Mouse (Mus musculus) neural tube, embryonic 15.5 days (tissue): ENCODE results near the gene Tmem132e. TPM values are rescaled to one million over a fixed set of nuclear protein-coding genes. Genes with fewer than 3 reads are reported as not detected.
A peak's percentile ranks its signal among the peaks of the same experiment; 100 is the strongest.

Source experiments
- ATAC-seq: fragments of 200-750 bp; cut with Nextera tagmentation; 2 replicates; pipeline ENCODE4 v1.8.0; 2017; ENCODE audit warnings: mild to moderate bottlenecking, moderate TSS enrichment, moderate library complexity; ENCODE audit not compliant: low FRiP score
- H3K27ac ChIP-seq: fragments of 300-500 bp; sonication (generic); replicated peaks from 2 replicates; pipeline ENCODE4 v1.5.1; 2015; ENCODE audit warnings: mild to moderate bottlenecking, inconsistent platforms
- H3K27me3 ChIP-seq: fragments of 300-500 bp; sonication (generic); replicated peaks from 2 replicates; pipeline ENCODE4 v1.6.1; 2015; ENCODE audit warnings: inconsistent platforms
- H3K36me3 ChIP-seq: fragments of 300-500 bp; sonication (generic); 2 replicates; pipeline ENCODE4 v1.6.1; 2015; ENCODE audit warnings: inconsistent platforms
- H3K4me1 ChIP-seq: fragments of 300-500 bp; sonication (generic); 2 replicates; pipeline ENCODE4 v1.6.1; 2015; ENCODE audit warnings: inconsistent platforms
- H3K4me2 ChIP-seq: fragments of 300-500 bp; sonication (generic); 2 replicates; pipeline ENCODE4 v1.6.1; 2015; ENCODE audit warnings: inconsistent platforms, mild to moderate bottlenecking, moderate library complexity
- H3K4me3 ChIP-seq: fragments of 300-500 bp; sonication (generic); replicated peaks from 2 replicates; pipeline ENCODE4 v1.5.1; 2015; ENCODE audit warnings: mild to moderate bottlenecking, inconsistent platforms
- H3K9ac ChIP-seq: fragments of 300-500 bp; sonication (generic); replicated peaks from 2 replicates; pipeline ENCODE4 v1.6.1; 2015; ENCODE audit warnings: mild to moderate bottlenecking, inconsistent platforms
- H3K9me3 ChIP-seq: fragments of 300-500 bp; sonication (generic); replicated peaks from 2 replicates; pipeline ENCODE4 v1.6.1; 2016; ENCODE audit warnings: inconsistent platforms
- WGBS: fragments of 180-500 bp; shearing (Covaris S2); methylation state at CpG from one replicate; pipeline ENCODE4 v1.1.7; 2015; ENCODE audit warnings: mixed read lengths; 5-methylcytosine and 5-hydroxymethylcytosine counted together
- polyA plus RNA-seq: library from polyadenylated mRNA; unstranded; fragments of >200 nt; fragmentation: Nextera tagmentation; extraction: Ambion mirVana; gene quantifications from 2 replicates; pipeline ENCODE4 v1.2.1, GENCODE M21; 2015

Tmem132e gene
- polyA plus RNA-seq = 5.1 and 5.7 TPM in 2 replicates

DNA sequence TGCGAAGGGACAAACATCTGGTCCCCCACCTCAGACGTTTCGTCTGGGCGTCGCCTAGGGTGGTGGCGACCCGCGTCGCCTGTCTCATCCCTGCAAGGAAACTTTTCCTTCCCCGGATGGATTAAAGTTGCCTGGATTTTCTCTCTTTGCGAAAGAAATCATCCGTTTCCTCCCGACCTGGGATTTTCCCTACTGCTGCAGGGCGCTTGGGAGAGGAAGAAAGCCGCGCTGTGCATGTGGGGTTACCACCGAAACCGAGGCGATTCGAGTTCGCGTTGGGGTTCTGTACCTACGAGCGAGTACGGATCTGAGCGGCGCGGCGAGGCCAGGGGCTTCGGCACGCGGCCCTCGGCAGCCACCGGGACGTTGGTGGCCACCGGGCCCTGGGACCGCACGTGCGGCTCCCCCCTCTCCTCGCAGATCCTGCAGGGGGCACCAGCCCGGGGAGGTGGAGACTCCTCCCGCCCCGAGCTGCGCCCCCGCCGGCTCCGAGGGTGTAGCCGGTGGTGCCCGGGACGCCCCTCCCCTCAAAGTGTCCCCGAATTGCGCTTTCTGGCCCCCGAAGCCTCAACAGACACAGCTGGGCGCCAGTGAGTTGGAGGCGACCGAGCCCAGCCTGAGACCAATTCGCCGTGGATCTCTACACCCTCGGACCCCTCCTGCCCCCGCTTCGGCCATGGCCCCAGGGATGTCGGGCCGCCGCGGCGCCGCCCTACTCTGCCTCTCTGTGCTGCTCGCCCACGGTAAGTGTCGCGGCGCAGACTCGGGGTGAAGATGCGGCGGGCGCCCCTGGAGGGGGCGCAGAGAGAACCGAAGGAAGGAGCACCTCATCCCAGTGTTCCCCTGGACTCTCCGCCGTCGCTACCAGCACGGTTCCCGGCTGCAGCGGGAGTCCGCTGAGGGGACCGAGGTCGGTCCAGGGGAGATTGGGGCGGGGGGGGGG, at the start of gene Tmem132e:
TSS of gene Tmem132e (plus strand) at position 530 of the 943 bp plus-strand sequence.
- Histone ChIP-seq H3K4me1 (peaks cover 57% of the 10 kb centered on the region), H3K9ac (peak within 1 kb of the TSS; percentile 73), H3K36me3 (no peaks in the 10 kb centered on the region), H3K4me3 (peak within 1 kb of the TSS; percentile 73), H3K4me2 (peak within 1 kb of the TSS; percentile 98), H3K27ac (peak within 1 kb of the TSS; percentile 79), H3K9me3 (no peaks in the 10 kb centered on the region), H3K27me3 (peaks cover 30% of the 10 kb centered on the region)
- ATAC-seq = peak; percentile 40; the same call in 1 of the 2 replicates
- under 1% methylated on average over 87 of the region's 88 CpGs for WGBS

DNA sequence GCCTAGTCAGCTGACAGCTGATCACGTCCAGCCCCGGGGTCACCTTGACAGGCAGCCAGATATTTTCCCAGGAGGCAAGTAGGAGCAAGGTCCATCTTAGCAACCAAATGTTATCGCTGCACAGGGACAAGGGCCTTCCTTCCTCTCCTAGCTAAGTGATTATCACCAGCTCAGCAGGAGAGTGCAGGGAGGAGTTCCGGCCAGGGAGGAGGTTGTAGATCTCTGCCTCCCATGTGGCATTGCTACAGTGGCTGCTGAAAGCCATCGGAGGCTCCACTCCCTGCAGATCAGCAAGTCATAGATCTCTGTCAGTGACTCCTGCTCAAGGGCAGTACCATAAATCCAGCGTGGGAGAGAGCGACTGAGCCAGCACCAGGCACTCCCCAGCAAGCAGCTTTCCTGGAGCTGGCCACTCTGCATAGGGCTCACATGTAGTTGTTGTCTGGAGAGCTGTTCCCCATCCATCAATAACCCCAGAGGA, 48.7 kb upstream of the Tmem132e start:
- H3K4me3 ChIP-seq = no peak overlapping the region
- no peak overlapping the region for H3K9ac ChIP-seq
- H3K27me3 ChIP-seq = no peaks in the 10 kb centered on the region
- no peaks in the 10 kb centered on the region for H3K36me3 ChIP-seq
- H3K27ac ChIP-seq = peak overlapping the region; percentile 72
- peaks cover 16% of the 10 kb centered on the region for H3K4me1 ChIP-seq
- H3K4me2 ChIP-seq = peak overlapping the region; percentile 22
- WGBS = 7% methylated on average over 7 of the region's 7 CpGs
- no peaks in the 10 kb centered on the region for H3K9me3 ChIP-seq
- peak; percentile 79 for ATAC-seq

DNA sequence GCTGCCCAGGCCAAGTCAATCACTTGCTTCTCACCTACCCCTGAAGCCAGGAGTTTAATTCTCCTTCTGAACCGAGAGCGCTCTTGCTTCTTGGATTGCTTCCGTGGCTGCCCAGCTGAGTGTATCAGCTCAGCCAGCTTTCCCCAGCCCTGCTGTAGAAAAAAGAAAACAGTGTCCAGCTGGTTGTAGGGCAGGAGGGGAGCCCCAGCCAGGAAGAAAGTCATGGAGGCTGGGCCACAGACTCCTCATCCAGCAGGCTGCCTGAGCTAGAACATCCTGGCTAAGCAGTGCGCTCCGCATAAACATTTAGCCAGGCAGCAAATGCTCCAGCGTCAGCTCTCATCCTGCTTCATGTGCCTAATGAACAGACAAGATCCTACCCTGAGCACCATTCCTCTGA, 48.3 kb upstream of the Tmem132e start:
- Histone ChIP-seq H3K27me3 (no peaks in the 10 kb centered on the region), H3K4me3 (no peak overlapping the region), H3K27ac (peak overlapping the region; percentile 72), H3K9ac (no peak overlapping the region), H3K4me2 (peak overlapping the region; percentile 22), H3K36me3 (no peaks in the 10 kb centered on the region), H3K4me1 (peaks cover 16% of the 10 kb centered on the region), H3K9me3 (no peaks in the 10 kb centered on the region)
- peak; percentile 50; the same call in 1 of the 2 replicates for ATAC-seq
- 23% methylated on average over 6 of the region's 6 CpGs for WGBS

DNA sequence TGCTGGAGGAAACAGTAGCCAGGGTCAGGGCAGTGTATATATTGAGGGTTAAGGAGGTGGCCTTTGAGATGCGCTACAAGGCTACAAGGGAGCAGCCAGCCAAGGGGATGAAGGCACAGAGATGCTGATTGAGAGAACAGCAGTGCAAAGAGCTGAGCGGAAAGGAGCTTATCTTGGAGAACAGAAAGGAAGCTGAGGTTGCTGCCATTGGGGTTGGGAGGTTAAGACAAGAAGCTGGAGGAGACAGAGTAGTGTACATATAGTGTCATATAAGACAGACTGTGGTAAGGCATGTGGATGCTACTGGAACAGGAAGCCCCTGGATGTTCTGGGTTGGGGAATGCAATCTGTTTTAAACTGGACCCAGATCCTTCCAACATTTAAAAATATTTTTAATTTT, 47.8 kb upstream of the Tmem132e start:
- H3K4me1 ChIP-seq = peaks cover 16% of the 10 kb centered on the region
- no peak overlapping the region for H3K9ac ChIP-seq
- H3K4me3 ChIP-seq = no peak overlapping the region
- no peaks in the 10 kb centered on the region for H3K9me3 ChIP-seq
- H3K36me3 ChIP-seq = no peaks in the 10 kb centered on the region
- 66% methylated on average over 2 of the region's 2 CpGs for WGBS
- H3K27me3 ChIP-seq = no peaks in the 10 kb centered on the region
- no peak for ATAC-seq
- H3K27ac ChIP-seq = peak overlapping the region; percentile 72
- no peak overlapping the region for H3K4me2 ChIP-seq

DNA sequence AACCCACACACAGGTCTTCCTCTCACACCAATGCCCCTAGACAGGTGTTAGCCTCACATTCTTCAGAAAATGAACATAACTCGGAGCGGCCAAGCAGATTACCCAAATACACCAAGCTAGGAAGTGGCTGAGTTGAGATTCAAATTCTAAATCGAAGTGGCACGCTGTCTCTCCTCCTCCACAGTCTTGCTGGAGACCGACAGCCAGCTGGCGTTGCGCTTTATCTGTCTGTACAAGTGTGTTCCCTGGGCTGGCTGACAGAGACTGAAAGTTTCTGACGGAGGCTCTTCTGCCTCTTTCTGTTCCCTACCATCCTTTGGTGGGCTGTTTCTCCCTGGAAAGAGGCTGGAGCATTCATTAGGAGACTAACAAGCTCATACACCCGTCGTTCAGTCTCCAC, 37.7 kb upstream of the Tmem132e start:
- H3K27me3 ChIP-seq = 0 out of 2 replicates have a peak, but pooled peaks cover 2% of the 10 kb centered on the region
- no peak for ATAC-seq

DNA sequence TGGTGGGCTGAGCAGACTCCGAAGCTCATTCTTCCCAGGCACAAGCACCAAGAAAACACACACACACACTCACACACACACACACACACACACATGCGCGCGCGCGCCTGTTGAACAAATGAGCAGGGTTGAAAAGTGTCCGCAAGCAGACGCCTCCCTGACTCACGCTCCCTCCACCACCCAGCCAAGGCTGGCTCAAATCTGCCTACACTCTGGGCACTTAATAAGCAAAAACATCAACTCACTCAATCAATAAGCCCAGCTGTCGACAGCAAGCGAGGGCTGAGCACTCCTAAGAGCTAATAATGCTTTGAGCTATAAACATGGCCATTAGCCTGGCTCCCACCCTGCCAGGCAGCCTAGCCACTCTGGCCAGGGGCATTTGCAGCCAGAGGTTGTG, 18.5 kb upstream of the Tmem132e start:
- 57% methylated on average over 11 of the region's 11 CpGs for WGBS
- H3K4me3 ChIP-seq = no peak overlapping the region
- peaks cover 4% of the 10 kb centered on the region; the same call in 1 of the 2 replicates for H3K4me1 ChIP-seq
- ATAC-seq = no peak
- no peak overlapping the region for H3K4me2 ChIP-seq
- no peaks in the 10 kb centered on the region for H3K9me3 ChIP-seq
- H3K27ac ChIP-seq = no peak overlapping the region
- no peaks in the 10 kb centered on the region for H3K27me3 ChIP-seq
- no peak overlapping the region for H3K9ac ChIP-seq
- H3K36me3 ChIP-seq = no peaks in the 10 kb centered on the region

More for the DNA sequence above, 37.7 kb upstream of the Tmem132e start:
- Histone ChIP-seq H3K36me3 (no peaks in the 10 kb centered on the region), H3K27ac (no peak overlapping the region), H3K4me2 (no peak overlapping the region), H3K4me3 (no peak overlapping the region), H3K9ac (no peak overlapping the region), H3K9me3 (no peaks in the 10 kb centered on the region), H3K4me1 (no peaks in the 10 kb centered on the region)
- 90% methylated on average over 10 of the region's 10 CpGs for WGBS

DNA sequence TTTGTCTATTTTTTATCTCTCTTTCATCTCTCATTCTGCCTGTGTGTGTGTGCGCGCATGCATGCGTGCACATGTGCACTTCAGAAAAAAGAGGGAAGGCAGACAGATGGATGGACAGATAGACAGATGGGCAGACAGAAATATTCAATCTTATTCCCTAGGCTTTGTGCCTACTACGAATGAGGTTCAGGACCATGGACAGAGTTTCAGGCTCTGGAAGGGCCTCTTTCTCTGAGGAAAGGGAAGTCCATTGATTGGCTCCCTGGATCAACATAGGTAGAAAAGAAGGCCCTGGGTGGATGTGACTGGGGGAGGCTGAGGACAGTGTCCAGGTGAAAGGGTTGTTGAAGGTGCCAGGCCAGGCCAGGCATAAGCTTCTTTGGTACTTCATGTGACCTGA, 17.1 kb upstream of the Tmem132e start:
- WGBS = 71% methylated on average over 4 of the region's 4 CpGs

DNA sequence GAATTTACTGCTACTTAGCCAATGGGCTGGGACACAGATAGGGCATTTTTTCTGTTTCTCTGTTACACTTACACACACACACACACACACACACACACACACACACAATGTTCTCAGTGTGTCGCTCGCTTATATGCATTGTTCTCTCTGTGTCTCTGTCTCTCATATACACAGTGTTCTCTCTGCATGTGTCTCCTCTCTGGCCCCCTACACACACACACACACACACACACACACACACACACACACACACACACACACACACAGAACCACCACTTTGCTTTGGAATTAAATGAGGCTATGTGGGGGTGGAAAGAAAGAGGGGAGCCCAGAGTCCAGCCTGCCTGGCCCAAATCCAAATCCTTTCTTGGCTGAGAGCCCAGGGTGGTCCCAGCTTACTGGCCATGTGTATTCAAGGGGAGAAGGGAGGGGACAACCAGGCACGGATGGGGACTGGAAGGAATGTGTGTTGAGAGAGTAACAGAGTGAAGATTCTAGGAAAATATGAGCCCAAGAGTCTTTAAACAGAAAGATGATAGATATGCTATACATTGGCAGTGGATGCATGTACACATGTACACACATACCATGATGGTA, 8.0 kb upstream of the Tmem132e start:
- H3K36me3 ChIP-seq = no peaks in the 10 kb centered on the region
- no peak overlapping the region for H3K4me3 ChIP-seq
- ATAC-seq = peak; percentile 38; the same call in 1 of the 2 replicates
- no peaks in the 10 kb centered on the region for H3K9me3 ChIP-seq
- H3K27me3 ChIP-seq = peaks cover 32% of the 10 kb centered on the region
- WGBS = 42% methylated on average over 3 of the region's 3 CpGs
- H3K9ac ChIP-seq = no peak overlapping the region
- no peak overlapping the region for H3K4me2 ChIP-seq
- H3K4me1 ChIP-seq = peaks cover 8% of the 10 kb centered on the region; the same call in 1 of the 2 replicates
- no peak overlapping the region for H3K27ac ChIP-seq

More for the DNA sequence above, 17.1 kb upstream of the Tmem132e start:
- H3K4me2 ChIP-seq = no peak overlapping the region
- peaks cover 4% of the 10 kb centered on the region; the same call in 1 of the 2 replicates for H3K4me1 ChIP-seq
- no peak overlapping the region for H3K4me3 ChIP-seq
- H3K27ac ChIP-seq = no peak overlapping the region
- ATAC-seq = no peak
- no peak overlapping the region for H3K9ac ChIP-seq
- no peaks in the 10 kb centered on the region for H3K36me3 ChIP-seq
- no peaks in the 10 kb centered on the region for H3K9me3 ChIP-seq
- no peaks in the 10 kb centered on the region for H3K27me3 ChIP-seq

DNA sequence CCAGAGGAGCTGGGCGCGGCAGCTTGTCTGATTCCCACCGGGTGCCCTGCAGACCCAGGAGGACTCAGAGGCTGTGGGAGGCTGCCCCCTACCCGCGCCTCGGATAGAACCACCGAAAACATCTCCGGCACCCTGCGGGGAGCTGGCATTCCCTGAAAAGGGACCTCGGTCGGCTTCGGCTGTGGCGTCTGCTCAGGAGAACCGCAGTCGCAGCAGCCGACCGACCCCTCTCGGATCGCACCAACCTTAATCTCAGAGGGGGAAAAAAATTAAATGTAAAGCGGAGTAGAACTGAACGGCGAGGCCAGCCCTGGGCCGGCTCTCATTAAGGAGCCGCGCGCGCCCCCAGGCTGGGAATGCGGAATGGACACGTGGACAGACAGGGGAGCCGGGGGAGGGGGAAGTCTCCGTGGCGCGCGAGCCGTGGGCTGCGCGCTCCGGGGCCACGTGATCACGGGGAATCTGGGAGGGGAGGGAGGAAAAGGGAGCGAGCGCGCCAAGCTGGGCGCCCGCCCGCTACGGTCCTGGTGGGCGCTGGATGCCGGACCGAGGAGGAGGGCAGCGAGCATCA, 1.6 kb upstream of the Tmem132e start:
- peak; percentile 87 for ATAC-seq
- Histone ChIP-seq H3K9me3 (no peaks in the 10 kb centered on the region), H3K4me1 (peaks cover 47% of the 10 kb centered on the region), H3K27ac (peak overlapping the region; percentile 79), H3K27me3 (peaks cover 39% of the 10 kb centered on the region), H3K4me2 (peak overlapping the region; percentile 98), H3K36me3 (no peaks in the 10 kb centered on the region), H3K9ac (peak overlapping the region; percentile 73), H3K4me3 (peak overlapping the region; percentile 73)
- under 1% methylated on average over 51 of the region's 51 CpGs for whole genome bisulfite sequencing

DNA sequence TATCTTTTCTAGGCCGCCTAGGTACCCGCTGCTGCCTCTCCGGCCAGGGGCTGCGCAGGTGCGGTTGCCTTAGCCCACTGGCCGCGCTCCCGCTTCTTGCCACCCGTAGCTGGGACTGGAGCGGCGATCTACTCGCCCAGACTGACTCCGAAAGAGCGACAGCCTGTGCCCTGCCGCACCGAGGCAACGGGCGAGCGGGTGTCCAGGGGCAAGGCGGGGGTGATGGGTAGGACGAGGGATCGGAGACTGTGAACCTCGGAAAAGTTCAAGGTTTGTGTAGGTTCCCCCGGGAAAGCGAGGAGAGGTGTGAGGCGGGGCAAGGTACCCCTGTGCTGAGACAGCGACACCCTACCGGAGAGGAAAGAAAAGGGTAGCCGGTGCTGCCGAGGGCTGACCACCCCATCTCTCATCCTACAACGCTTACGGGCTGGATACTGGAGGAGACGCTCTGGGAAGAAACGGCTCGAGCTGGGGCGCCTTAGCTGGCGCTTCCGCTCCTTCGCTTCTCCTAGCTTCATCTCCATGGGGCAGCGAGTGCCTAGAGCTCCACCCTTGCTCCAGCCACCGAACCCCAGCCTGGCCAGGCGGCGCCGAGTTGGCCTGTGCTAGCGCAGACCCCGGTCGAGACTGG, 874 bp upstream of the Tmem132e start:
- Histone ChIP-seq H3K4me2 (peak overlapping the region; percentile 98), H3K4me1 (peaks cover 53% of the 10 kb centered on the region), H3K27ac (peak overlapping the region; percentile 79), H3K4me3 (peak overlapping the region; percentile 73), H3K36me3 (no peaks in the 10 kb centered on the region), H3K9me3 (no peaks in the 10 kb centered on the region), H3K9ac (peak overlapping the region; percentile 73), H3K27me3 (peaks cover 38% of the 10 kb centered on the region)
- no peak for ATAC-seq
- under 1% methylated on average over 47 of the region's 47 CpGs for WGBS
